Mouse (Mus musculus): ENCODE data around the gene Stk39.
"Not testable (repeated sequence)": the region's sequence is repeated elsewhere in the genome, so short reads cannot be mapped to it uniquely, and the experiment has no call there.

Stk39 gene

GRCm38 (mm10) chr2:68241640-68242039, 230.4 kb downstream of the Stk39 start:
- DNase-seq (ENCODE audit: low spot score in 2 of 2) = no peak

DNA sequence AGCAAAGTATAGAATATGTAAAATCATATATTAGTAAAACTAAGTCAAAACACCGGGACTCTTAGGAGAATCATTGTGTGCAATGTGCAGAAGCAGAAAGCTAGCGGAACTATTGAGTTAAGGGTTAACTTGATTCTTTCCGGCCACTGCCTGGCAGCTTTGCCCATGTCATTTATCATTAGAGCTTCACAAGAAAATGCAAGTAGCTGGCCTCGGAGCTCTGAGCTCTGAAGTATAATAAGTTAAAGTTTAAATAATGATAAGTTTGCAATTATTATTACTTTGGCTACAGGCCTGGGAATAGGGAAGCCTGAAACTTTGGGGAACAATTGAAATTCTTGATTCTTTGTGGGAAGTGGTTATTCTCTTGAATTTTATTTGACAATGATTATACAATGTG, 232.7 kb downstream of the Stk39 start:
- DNase-seq (ENCODE audit: low spot score in 2 of 2) = not testable (repeated sequence)

DNA sequence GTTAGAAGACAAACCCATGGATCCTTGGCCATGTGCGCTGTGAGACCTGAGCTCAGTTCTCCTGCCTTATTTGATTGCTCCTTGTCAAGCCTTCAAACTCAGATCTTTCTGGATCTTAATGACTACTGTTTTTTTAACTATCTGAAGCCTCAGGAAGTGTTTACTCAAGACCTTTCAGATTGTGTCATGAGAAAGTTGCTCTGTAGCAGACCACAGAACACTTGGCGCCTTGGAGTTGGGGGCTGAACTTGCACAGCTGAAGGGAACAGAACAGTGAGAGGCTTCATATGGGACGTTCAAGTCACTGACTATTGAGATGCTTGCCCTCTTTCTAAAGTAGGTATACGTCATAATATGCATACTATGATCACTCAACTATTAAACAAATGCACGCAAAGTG, 239.1 kb downstream of the Stk39 start:
- no peak for DNase-seq (ENCODE audit: low spot score in 2 of 2)

DNA sequence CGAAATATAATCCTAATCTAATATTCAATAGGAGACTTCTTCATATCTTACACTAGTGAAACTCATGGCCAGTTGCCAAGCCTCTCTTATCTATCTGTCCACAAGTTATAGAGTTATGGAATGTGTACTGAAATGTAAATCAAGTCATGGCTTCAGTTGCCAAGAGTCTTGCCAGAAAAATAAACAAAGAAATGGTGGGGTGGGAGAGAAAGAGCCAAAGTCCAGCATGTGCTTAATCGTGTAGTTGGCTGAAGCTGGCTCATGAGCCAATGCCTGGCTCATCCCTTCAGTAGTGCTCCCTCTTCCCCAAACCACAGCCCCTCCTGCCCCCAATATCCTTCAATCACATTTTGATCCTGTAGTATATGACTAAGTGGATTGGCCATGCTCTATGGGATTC, 242.2 kb downstream of the Stk39 start:
- DNase-seq (ENCODE audit: low spot score in 2 of 2) = no peak

DNA sequence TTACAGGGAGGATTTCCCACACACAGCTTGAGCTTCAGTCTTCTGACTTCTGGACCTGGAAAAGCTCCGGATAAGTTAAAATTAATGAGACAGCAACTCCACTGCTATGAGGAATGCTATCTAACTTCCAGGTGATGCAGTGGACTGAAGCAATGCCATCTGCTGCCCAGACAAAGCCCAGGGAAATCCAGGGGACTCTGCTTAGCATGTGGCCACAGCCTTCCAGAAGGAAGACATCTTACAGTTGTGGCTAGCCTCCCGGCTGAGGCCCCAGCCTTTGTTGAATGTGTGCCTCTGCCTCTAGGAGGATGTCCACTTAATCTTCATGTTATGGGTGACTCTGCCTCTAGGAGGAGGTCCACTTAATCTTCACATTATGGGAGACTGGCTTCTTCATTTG, 243.0 kb downstream of the Stk39 start:
- no peak for DNase-seq (ENCODE audit: low spot score in 2 of 2)

DNA sequence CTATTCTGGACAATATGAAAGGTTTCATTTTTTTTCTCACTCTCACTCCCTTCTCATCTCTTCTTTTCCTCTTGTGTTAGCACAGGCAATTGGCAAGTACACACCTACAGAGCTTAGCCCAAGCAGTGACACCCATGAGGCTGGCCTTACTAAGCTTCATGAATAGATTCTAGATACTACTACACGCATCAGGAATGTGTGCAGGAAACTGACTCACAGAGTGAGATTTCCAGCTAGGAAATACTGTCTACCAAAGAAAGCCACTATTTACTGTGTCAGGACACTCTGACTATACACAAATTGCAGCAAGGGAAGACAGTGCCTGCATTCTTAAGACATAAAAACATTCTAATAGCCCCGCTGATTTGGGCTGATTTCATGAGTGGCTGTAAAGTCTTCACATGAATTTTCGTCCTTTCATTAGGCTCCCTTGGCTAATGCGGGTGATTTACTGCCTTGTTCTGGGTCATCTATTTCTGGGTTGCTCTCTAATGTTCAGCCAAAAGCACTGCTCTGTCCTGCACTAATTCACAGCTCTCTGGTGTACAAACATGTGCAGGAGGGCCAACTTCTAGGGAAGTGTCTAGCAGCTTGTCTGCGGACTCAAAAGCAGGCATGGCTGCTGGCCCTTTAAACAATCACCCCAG, 249.7 kb downstream of the Stk39 start:
- peak in 1 of 2 experiments; percentile 4 for DNase-seq (ENCODE audit: low spot score in 2 of 2)

DNA sequence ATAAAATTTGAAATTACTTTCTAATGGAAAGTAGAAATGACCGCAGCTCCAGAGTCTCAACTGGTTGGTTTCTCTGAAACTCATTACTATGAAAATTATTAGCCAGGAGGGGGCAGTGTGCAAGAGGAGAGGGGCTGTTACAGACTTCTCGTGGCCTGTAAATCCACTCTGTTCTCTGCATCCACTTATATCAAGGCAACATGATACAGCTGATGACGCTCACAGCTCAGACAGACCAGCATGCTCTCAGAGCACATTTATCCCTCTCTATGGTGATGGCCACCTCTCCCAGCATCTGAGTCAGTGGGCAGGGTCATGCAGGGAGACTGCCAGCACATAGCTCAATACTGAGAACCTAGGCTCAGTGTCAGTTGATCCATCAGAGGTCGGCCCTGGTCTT, 250.8 kb downstream of the Stk39 start:
- no peak for DNase-seq (ENCODE audit: low spot score in 2 of 2)

GRCm38 (mm10) chr2:68219823-68220222, 252.2 kb downstream of the Stk39 start:
- DNase-seq (ENCODE audit: low spot score in 2 of 2) = no peak

DNA sequence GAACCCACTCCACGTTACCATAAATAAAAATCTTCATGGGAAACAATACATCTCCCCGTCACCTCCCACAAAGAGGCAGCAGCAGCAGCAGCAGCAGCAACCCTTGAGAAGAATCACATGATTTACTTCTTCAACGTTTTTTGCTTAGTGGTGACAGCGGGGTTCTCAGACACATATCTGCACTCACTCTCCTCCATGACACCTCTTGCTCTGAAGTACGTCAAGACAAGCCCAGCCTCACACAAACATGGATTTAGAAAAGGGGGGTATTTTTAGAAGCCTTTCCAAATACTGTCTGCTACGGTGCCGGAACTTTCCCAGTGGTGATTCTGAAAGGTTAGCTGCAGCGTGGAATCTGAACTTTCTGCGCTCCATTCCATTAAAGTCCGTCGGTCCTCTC, 256.9 kb downstream of the Stk39 start:
- DNase-seq (ENCODE audit: low spot score in 2 of 2) = no peak

GRCm38 (mm10) chr2:68214400-68214799, 257.7 kb downstream of the Stk39 start:
- DNase-seq (ENCODE audit: low spot score in 2 of 2) = no peak

- no peak for DNase-seq (ENCODE audit: low spot score in 2 of 2)
Observed at GRCm38 (mm10) chr2:68211443-68211842, 260.6 kb downstream of the Stk39 start.

DNA sequence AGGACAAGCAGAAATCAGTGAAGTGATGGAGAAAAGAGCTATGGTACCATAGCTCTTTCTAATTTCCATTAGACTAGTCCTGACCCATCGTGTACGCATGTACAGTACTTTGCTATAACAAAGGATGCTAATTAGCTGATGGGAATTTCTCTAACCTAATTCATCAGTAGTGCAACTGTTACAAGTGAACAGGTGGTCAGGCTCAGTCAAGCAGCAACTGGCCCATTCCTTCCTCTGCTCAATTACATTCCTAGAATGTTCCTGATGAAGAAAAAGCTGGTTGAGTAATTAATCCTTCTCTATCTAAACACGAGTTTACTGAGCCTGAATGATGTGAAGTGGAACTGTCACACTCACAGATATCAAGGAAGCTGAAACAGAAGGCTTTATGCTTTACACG, 275.8 kb downstream of the Stk39 start:
- no peak for DNase-seq (ENCODE audit: low spot score in 2 of 2)

DNA sequence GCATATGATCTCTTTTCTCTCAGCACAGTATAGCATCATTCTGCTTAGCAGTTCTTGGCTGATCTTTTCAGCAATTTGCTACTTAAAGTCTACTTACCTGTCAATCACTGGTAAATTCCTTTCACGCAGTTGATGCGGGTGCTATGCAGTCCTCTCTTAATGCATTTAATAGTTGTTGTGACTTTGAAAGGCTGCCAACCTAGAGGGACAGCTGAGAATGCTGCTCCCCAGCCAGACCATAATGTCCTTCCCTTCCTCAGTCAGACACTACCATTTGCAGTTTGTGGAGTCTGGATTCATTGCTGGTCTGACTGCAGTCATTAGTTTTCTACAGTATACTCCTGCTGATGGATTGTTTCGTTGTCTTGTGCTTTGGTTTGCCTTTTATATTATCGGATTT, 277.6 kb downstream of the Stk39 start:
- no peak for DNase-seq (ENCODE audit: low spot score in 2 of 2)

DNA sequence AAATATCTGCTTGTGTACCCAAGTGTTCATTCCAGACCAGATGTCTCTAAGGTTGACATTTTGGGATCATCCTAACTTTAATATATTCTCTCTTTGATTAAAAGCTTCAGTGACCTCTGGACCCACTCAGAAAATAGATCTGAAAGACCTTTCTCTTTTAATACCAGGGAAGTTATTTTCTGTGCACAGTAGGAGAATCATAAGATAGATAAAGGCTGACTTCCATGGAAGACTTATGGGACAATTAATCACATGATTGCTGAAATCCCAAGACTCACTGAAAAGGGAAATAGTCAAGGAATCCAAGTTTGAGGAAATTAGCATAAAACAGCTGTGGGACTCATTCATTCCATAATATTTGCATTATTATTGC, 278.6 kb downstream of the Stk39 start:
- DNase-seq (ENCODE audit: low spot score in 2 of 2) = no peak

DNA sequence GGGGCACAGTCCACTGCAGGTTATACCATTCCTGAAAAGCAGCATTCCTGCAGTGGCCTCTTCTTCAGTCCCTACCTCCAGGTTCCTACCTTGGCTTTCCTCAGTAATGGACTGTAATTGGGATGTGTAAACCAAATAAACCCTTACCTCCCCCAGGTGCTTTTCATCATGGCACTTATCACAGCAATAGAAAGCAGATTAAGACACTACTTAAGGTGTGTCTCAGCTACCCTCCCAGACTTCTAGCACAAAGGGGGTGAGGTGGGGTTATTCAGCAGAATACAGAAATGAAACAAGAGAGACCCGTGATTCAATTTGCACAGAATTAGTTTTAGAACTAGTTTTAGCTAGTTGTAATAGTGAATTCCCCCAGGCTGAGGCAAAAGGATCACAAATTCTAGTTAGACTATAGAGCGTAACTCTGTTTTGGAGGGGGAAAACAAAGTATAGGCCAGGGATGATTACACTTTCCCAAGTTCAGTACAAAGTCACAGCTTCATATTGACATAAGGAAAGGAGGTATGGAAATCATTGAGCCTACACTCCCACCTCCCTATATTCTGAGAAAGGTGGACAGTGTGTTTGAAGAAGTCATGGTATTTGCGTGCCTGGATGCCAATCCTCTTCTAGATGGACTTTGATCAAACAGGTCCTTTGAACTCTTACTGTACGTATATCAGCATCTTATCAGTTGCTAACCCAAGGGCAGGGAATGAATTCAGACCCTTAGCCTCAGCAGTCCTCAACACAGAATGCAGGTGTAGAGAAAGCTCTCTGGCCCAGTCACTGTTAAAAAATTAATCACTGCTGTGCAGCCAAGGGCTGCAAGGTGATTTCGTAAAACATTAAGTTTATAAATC, 279.2 kb downstream of the Stk39 start:
- DNase-seq (ENCODE audit: low spot score in 2 of 2) = no peak

GRCm38 (mm10) chr2:68176425-68176824, 295.6 kb downstream of the Stk39 start:
- no peak for DNase-seq (ENCODE audit: low spot score in 2 of 2)

GRCm38 (mm10) chr2:68171306-68171705, 300.8 kb downstream of the Stk39 start:
- DNase-seq (ENCODE audit: low spot score in 2 of 2) = no peak

DNA sequence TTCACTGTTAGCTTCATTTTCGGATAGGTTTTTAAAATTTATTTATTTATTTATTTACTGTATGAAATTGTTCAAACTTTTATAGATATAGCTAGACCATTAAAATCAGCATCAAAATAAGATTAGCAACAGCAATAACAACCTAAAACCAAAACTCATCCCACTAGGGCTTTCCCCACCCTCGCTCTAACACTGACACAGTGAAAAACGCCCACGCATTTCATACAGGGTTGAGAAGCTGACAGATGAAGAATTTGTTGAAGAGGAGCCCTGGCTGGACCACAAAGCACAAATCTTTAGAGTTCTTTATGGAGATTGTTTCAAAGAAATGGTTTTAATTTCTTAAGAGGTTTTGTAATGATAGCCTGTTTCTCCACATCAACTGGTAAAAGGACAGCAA, 310.1 kb downstream of the Stk39 start:
- no peak for DNase-seq (ENCODE audit: low spot score in 2 of 2)

DNA sequence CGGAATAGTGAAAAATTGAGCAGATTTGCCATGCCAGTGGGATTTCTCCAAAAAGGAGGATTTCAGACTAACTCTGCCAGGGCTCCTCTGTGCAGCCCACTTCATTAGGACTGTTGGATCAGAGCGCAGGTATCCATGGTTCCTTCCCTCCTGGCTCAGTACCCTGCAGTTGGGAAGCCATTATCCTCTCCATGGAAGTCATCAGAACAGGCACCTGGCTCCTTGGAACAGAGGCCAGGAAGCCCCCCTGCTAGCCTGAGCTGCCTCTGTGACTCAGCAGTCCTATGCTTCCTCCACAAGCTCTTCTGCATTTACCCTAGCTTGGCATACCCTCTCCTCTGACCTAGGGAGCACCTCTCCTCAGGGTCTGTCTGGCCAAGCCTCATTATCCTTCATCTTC, 311.5 kb downstream of the Stk39 start:
- no peak for DNase-seq (ENCODE audit: low spot score in 2 of 2)

All from left cerebral cortex, adult 9 months (tissue).